Mouse (Mus musculus): ENCODE results near the gene Myh3. TPM values are rescaled to one million over a fixed set of nuclear protein-coding genes. Genes with fewer than 3 reads are reported as not detected.

Gene Myh3
- polyA plus RNA-seq, 1 experiment: 0.36 TPM

DNA sequence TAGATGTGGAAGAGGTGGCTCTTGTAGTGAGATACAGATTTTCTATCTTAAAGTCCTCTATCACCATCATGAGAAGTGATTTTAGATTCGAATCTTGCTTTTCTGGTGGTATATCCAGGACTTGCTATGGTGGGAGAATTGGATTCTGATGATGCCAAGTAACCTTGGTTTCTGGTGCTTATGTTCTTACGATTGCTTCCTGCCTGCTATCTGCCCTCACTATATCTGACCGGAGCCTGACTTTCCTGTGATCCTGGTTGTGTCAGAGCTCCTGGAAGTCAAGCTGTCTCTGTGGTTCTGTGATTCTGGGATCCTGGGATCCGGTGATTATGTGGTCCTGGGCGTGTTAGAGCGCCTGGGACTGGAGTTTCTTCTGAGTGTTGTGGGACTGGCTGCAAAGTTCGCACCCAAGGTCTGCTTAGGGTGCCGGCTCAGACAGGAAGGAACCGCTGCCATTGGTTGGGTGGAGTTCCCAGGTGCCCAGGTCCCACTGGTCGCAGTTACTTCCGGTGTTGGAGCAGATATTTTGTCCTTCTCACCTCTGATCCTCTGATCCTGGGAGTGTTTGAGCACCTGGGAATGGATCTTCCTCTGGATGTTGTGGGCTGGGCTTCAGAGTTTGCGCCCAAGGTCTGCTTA is 69.3 kb downstream of the Myh3 start:
- H3K27ac ChIP-seq (ENCODE audit: insufficient read depth, low read length): no peak overlapping the region
- no peaks in the 10 kb centered on the region for H3K36me3 ChIP-seq (ENCODE audit: control insufficient read depth, insufficient read depth, low read length, poor library complexity, severe bottlenecking)
- TF ChIP-seq POLR2A (IDR thresholded peaks at IDR 0.05; ENCODE audit: insufficient read depth, low read length): no peak
- TF ChIP-seq CTCF (IDR thresholded peaks at IDR 0.05; ENCODE audit: low read depth, low read length): no peak
- no peak for TF ChIP-seq EP300 (IDR thresholded peaks at IDR 0.05; ENCODE audit: insufficient read depth, low read depth, low read length)
- no peaks in the 10 kb centered on the region; the same call in 1 of the 2 replicates for H3K27me3 ChIP-seq (ENCODE audit: control insufficient read depth, insufficient read depth, low read length, poor library complexity, severe bottlenecking)
- H3K9me3 ChIP-seq (replicated peaks; ENCODE audit: control insufficient read depth, insufficient read depth, low read length, poor library complexity, severe bottlenecking): no peaks in the 10 kb centered on the region; the same call in 1 of the 2 replicates
- H3K4me1 ChIP-seq (ENCODE audit: control insufficient read depth, insufficient read depth, low read length): no peaks in the 10 kb centered on the region
- H3K9ac ChIP-seq (ENCODE audit: low read depth, poor library complexity, severe bottlenecking): no peak overlapping the region
- no peak overlapping the region for H3K4me3 ChIP-seq (ENCODE audit: low read depth, low read length)

DNA sequence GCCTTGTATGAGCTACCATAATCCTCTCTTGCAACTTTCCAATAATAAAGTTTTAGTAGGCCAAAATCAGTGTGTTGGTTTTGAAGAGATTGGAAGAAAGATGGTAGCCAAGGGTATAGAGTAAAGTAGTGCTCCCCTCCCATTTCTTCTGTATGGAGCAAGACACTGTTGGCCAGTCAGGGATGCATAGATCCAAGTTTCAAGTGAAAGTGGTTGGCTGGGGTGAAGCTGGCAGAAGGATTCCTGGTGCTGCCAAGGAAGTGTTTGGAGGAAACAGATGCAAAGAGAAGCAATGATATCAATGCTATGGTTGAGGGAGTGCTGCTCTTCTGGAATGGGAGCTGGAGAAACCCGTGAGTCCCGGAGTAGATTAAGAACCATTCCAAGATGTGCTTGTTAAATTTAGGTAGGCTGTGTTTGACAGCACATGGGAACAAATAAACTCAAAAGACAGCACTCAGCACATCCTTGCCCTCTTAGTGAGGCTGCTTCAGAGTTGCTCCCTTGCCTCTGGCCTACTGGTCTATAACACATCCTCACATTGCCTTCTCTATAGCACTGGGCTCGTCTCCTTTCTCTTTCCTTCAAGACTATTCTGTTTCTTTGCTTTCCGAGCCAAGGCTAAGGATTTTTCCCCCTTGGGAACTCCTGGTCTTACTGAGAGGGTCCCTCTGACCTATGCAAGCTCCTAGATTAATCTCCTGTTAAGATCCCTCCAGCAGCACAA is 70.3 kb downstream of the Myh3 start:
- Histone ChIP-seq H3K27me3 (ENCODE audit: control insufficient read depth, insufficient read depth, low read length, poor library complexity, severe bottlenecking) (no peaks in the 10 kb centered on the region; the same call in 1 of the 2 replicates), H3K9ac (ENCODE audit: low read depth, poor library complexity, severe bottlenecking) (no peak overlapping the region), H3K4me3 (ENCODE audit: low read depth, low read length) (no peak overlapping the region), H3K4me1 (ENCODE audit: control insufficient read depth, insufficient read depth, low read length) (no peaks in the 10 kb centered on the region), H3K9me3 (replicated peaks; ENCODE audit: control insufficient read depth, insufficient read depth, low read length, poor library complexity, severe bottlenecking) (no peaks in the 10 kb centered on the region; the same call in 1 of the 2 replicates), H3K36me3 (ENCODE audit: control insufficient read depth, insufficient read depth, low read length, poor library complexity, severe bottlenecking) (no peaks in the 10 kb centered on the region), H3K27ac (ENCODE audit: insufficient read depth, low read length) (no peak overlapping the region)
- TF ChIP-seq EP300 (IDR thresholded peaks at IDR 0.05; ENCODE audit: insufficient read depth, low read depth, low read length) (no peak), POLR2A (IDR thresholded peaks at IDR 0.05; ENCODE audit: insufficient read depth, low read length) (no peak), CTCF (IDR thresholded peaks at IDR 0.05; ENCODE audit: low read depth, low read length) (no peak)

DNA sequence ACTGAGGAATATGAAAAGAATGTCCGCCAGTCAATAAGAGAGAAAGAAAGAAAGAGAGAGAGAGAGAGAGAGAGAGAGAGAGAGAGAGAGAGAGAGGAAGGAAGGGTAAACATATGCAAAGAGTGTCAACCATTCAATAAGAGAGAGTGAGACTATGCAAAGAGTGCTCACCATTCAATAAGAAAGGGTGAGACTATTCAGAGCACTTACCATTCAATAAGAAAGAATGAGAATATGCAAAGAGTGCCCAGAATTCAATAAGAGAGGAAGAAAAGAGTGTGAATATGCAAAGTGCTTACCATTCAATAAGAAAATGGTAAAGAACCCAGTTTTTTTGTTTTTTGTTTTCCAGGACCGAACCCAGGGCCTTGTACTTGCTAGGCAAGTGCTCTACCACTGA is 72.1 kb downstream of the Myh3 start:
- Histone ChIP-seq H3K27ac (ENCODE audit: insufficient read depth, low read length) (no peak overlapping the region), H3K4me1 (ENCODE audit: control insufficient read depth, insufficient read depth, low read length) (no peaks in the 10 kb centered on the region), H3K27me3 (ENCODE audit: control insufficient read depth, insufficient read depth, low read length, poor library complexity, severe bottlenecking) (no peaks in the 10 kb centered on the region; the same call in 1 of the 2 replicates), H3K9me3 (replicated peaks; ENCODE audit: control insufficient read depth, insufficient read depth, low read length, poor library complexity, severe bottlenecking) (no peaks in the 10 kb centered on the region; the same call in 1 of the 2 replicates), H3K4me3 (ENCODE audit: low read depth, low read length) (no peak overlapping the region), H3K9ac (ENCODE audit: low read depth, poor library complexity, severe bottlenecking) (no peak overlapping the region), H3K36me3 (ENCODE audit: control insufficient read depth, insufficient read depth, low read length, poor library complexity, severe bottlenecking) (no peaks in the 10 kb centered on the region)
- no peak for TF ChIP-seq POLR2A (IDR thresholded peaks at IDR 0.05; ENCODE audit: insufficient read depth, low read length)
- no peak for TF ChIP-seq EP300 (IDR thresholded peaks at IDR 0.05; ENCODE audit: insufficient read depth, low read depth, low read length)

DNA sequence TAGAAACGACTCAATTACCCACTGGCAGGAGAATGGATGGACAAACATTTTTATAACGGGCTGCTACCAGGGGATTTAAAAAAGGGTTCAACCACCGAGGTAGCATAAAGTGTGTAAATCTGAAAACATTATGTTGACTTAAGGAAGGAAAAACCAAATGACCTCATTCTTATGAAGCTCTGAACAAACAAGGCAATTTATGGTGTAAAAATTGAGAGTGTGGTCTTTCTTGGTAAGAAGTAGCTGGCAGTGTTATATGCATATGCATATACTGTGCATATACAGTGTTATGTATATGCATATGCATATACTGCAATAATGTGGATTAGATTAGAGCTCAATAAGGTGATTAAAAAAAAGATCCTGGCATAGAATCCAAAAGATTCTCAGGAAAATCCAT is 73.1 kb downstream of the Myh3 start:
- Histone ChIP-seq H3K9me3 (replicated peaks; ENCODE audit: control insufficient read depth, insufficient read depth, low read length, poor library complexity, severe bottlenecking) (no peaks in the 10 kb centered on the region; the same call in 1 of the 2 replicates), H3K4me1 (ENCODE audit: control insufficient read depth, insufficient read depth, low read length) (no peaks in the 10 kb centered on the region), H3K9ac (ENCODE audit: low read depth, poor library complexity, severe bottlenecking) (no peak overlapping the region), H3K27ac (ENCODE audit: insufficient read depth, low read length) (no peak overlapping the region), H3K36me3 (ENCODE audit: control insufficient read depth, insufficient read depth, low read length, poor library complexity, severe bottlenecking) (no peaks in the 10 kb centered on the region), H3K4me3 (ENCODE audit: low read depth, low read length) (no peak overlapping the region), H3K27me3 (ENCODE audit: control insufficient read depth, insufficient read depth, low read length, poor library complexity, severe bottlenecking) (no peaks in the 10 kb centered on the region; the same call in 1 of the 2 replicates)
- TF ChIP-seq POLR2A (IDR thresholded peaks at IDR 0.05; ENCODE audit: insufficient read depth, low read length): no peak
- no peak for TF ChIP-seq EP300 (IDR thresholded peaks at IDR 0.05; ENCODE audit: insufficient read depth, low read depth, low read length)
- TF ChIP-seq CTCF (IDR thresholded peaks at IDR 0.05; ENCODE audit: low read depth, low read length): no peak

Other genes starting within 250 kb of the Myh3 start
- gene Pirt, start 166.3 kb upstream of the Myh3 start, polyA plus RNA-seq (2011; ENCODE audit: insufficient read depth, insufficient read length, low read depth, missing spikeins): 0.21 and 0.33 TPM in 2 replicates
- gene Tmem238l, start 121.7 kb upstream of the Myh3 start, polyA plus RNA-seq (2011; ENCODE audit: insufficient read depth, insufficient read length, low read depth, missing spikeins): not detected in 2 replicates
- gene Tmem220, start 53.1 kb upstream of the Myh3 start, polyA plus RNA-seq (2011; ENCODE audit: insufficient read depth, insufficient read length, low read depth, missing spikeins): 2.0 and 2.1 TPM in 2 replicates
- 24.5 and 30.6 TPM in 2 replicates for gene Adprm, start 25.7 kb upstream of the Myh3 start, polyA plus RNA-seq (2011; ENCODE audit: insufficient read depth, insufficient read length, low read depth, missing spikeins)
- 37.7 and 44.2 TPM in 2 replicates for gene Sco1, start 25.6 kb upstream of the Myh3 start, polyA plus RNA-seq (2011; ENCODE audit: insufficient read depth, insufficient read length, low read depth, missing spikeins)
- not detected in 2 replicates for gene Myh2, start 92.7 kb downstream of the Myh3 start, polyA plus RNA-seq (2011; ENCODE audit: insufficient read depth, insufficient read length, low read depth, missing spikeins)
- gene Myh1, start 121.8 kb downstream of the Myh3 start, polyA plus RNA-seq (2011; ENCODE audit: insufficient read depth, insufficient read length, low read depth, missing spikeins): not detected in 2 replicates
- not detected in 2 replicates for gene Myh4, start 159.7 kb downstream of the Myh3 start, polyA plus RNA-seq (2011; ENCODE audit: insufficient read depth, insufficient read length, low read depth, missing spikeins)
- not detected in 2 replicates for gene Myh8, start 198.8 kb downstream of the Myh3 start, polyA plus RNA-seq (2011; ENCODE audit: insufficient read depth, insufficient read length, low read depth, missing spikeins)
- gene Myh13, start 243.4 kb downstream of the Myh3 start, polyA plus RNA-seq (2011; ENCODE audit: insufficient read depth, insufficient read length, low read depth, missing spikeins): 0.35 TPM in 1 of 2 replicates, not detected in the other